Mouse (Mus musculus): ENCODE results near the gene Hmgn2. TPM values are rescaled to one million over a fixed set of nuclear protein-coding genes. Genes with fewer than 3 reads are reported as not detected.

Hmgn2 gene
- 1,861 and 1,891 TPM in 2 replicates for polyA plus RNA-seq (2016; fragmentation: Nextera tagmentation; extraction: Ambion mirVana)

- H3K9me3 ChIP-seq (replicated peaks): no peaks in the 10 kb centered on the region
- H3K4me2 ChIP-seq: peak within 1 kb of the TSS; percentile 97
- peak within 1 kb of the TSS; percentile 71 for H3K4me3 ChIP-seq
- peaks cover 54% of the 10 kb centered on the region for H3K36me3 ChIP-seq
- under 1% methylated on average over 42 of the region's 42 CpGs for WGBS
- peak; percentile 61 for ATAC-seq (ENCODE audit: insufficient number of reproducible peaks, low FRiP score)
- peak within 1 kb of the TSS; percentile 99 for H3K27ac ChIP-seq (ENCODE audit: poor library complexity, severe bottlenecking)
- peak within 1 kb of the TSS; percentile 97 for H3K9ac ChIP-seq
- H3K4me1 ChIP-seq (replicated peaks): peaks cover 30% of the 10 kb centered on the region
- no peaks in the 10 kb centered on the region for H3K27me3 ChIP-seq (replicated peaks)
Measured at GRCm38 (mm10) chr4:133968150-133968921, at the start of gene Hmgn2. TSS of gene Hmgn2 (minus strand) at chr4:133968650.

DNA sequence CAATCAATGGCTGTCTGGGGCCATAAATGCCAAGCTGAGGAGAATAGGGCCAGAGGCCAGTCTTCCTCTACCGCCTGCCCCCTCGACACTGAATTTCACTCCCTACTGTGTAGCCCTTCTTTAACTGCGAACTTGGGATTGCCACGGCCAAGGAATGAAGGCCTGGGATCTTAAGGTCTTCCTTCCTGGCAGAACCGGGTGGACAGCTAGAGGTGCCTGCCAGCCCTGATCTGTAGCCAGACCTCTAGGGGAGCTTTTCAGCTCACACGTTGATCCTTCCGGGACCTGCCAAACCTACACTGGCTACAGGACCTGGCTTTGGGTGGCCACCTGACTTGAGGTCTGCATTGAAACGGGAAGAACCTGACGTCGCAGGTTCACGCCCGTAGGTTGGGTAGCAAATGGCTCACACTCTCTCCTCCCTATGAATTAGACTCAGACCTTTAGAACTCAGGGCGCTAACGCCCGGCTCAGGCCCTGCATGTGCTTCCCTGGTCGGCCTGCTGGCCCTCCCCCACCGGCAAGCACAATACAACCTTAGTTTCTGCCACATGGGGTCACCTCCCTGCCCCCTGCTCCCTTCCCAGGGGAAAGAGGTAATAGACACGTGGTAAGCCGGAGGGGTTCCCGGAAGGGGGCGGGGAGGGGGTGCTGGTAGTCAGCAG is 48.9 kb upstream of the Hmgn2 start:
- WGBS: 2% methylated on average over 21 of the region's 21 CpGs
- Histone ChIP-seq H3K27me3 (replicated peaks) (peaks cover 42% of the 10 kb centered on the region), H3K4me2 (peak overlapping the region; percentile 68), H3K36me3 (no peaks in the 10 kb centered on the region), H3K9ac (no peak overlapping the region), H3K4me3 (peak overlapping the region; percentile 39), H3K9me3 (replicated peaks) (no peaks in the 10 kb centered on the region), H3K4me1 (replicated peaks) (peaks cover 58% of the 10 kb centered on the region), H3K27ac (ENCODE audit: poor library complexity, severe bottlenecking) (no peak overlapping the region)
- ATAC-seq (ENCODE audit: insufficient number of reproducible peaks, low FRiP score): no peak

DNA sequence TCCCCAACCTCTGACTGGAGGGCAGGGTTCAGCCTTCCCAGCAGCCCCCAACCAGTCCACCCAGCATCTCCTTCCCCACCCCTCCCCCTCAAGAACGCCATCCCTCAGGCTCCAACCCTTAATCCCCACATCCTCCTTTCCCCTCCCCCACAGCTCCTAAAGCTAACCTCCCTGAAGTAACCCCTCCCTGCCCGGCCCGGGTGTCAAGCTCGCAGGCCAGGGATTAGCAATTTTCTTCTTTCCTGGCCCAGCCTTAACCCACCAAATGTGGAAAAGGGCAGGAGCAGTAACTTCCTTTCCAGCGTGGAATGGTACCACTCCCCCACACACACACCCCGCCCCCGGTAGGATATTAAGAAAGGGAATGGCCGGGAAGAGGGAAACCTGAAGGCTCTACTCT is 48.3 kb upstream of the Hmgn2 start:
- 3% methylated on average over 8 of the region's 8 CpGs for WGBS
- Histone ChIP-seq H3K36me3 (no peaks in the 10 kb centered on the region), H3K4me3 (0 out of 2 replicates have a peak overlapping the region, but pooled peaks have one; percentile 39), H3K27me3 (replicated peaks) (peaks cover 43% of the 10 kb centered on the region), H3K4me1 (replicated peaks) (peaks cover 64% of the 10 kb centered on the region), H3K9ac (no peak overlapping the region), H3K27ac (ENCODE audit: poor library complexity, severe bottlenecking) (no peak overlapping the region), H3K9me3 (replicated peaks) (no peaks in the 10 kb centered on the region), H3K4me2 (peak overlapping the region; percentile 68)
- no peak for ATAC-seq (ENCODE audit: insufficient number of reproducible peaks, low FRiP score)

GRCm38 (mm10) chr4:134016208-134016607 is 47.8 kb upstream of the Hmgn2 start:
- peaks cover 69% of the 10 kb centered on the region for H3K4me1 ChIP-seq (replicated peaks)
- H3K27ac ChIP-seq (ENCODE audit: poor library complexity, severe bottlenecking): no peak overlapping the region
- ATAC-seq (ENCODE audit: insufficient number of reproducible peaks, low FRiP score): no peak
- no peaks in the 10 kb centered on the region for H3K36me3 ChIP-seq
- peaks cover 47% of the 10 kb centered on the region for H3K27me3 ChIP-seq (replicated peaks)
- H3K9ac ChIP-seq: no peak overlapping the region
- H3K4me3 ChIP-seq: no peak overlapping the region
- WGBS: 14% methylated on average over 7 of the region's 7 CpGs
- no peak overlapping the region for H3K4me2 ChIP-seq
- no peaks in the 10 kb centered on the region for H3K9me3 ChIP-seq (replicated peaks)

DNA sequence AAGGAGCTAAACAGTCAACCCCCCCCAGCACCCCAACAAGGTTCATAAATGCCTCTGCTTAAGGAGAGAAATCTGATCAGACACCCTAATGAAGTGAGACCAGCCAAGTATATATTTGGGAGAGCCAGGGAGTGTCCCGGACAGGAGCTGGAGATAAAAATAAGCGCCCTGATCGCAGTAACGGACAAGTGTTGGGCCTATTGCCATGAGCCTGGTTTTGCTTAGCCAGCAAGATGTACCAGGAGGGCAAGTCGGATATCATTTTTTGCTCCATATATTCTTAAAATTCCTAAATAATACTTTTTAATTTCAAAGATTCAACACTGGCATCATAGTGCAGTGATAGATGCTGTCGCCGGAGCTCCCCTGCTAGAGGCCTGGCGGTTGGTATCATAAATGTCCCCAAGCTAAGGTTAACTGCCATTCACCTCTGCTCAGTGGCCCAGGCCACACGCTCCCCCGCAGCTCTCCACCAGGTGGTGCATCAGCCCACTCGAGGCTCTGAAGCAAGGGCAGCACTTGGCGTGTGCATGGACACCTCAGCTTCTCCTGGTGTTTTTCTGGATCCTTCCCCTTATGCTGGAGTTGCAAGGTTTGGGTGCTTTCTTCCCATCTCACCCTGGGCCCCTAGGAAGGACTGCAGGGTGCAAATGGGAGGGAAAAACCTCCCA is 44.5 kb upstream of the Hmgn2 start:
- Histone ChIP-seq H3K27ac (ENCODE audit: poor library complexity, severe bottlenecking) (no peak overlapping the region), H3K9me3 (replicated peaks) (no peaks in the 10 kb centered on the region), H3K4me1 (replicated peaks) (peaks cover 50% of the 10 kb centered on the region), H3K4me2 (no peak overlapping the region), H3K9ac (no peak overlapping the region), H3K27me3 (replicated peaks) (peaks cover 25% of the 10 kb centered on the region), H3K36me3 (no peaks in the 10 kb centered on the region), H3K4me3 (no peak overlapping the region)
- no peak for ATAC-seq (ENCODE audit: insufficient number of reproducible peaks, low FRiP score)
- WGBS: 37% methylated on average over 12 of the region's 12 CpGs

DNA sequence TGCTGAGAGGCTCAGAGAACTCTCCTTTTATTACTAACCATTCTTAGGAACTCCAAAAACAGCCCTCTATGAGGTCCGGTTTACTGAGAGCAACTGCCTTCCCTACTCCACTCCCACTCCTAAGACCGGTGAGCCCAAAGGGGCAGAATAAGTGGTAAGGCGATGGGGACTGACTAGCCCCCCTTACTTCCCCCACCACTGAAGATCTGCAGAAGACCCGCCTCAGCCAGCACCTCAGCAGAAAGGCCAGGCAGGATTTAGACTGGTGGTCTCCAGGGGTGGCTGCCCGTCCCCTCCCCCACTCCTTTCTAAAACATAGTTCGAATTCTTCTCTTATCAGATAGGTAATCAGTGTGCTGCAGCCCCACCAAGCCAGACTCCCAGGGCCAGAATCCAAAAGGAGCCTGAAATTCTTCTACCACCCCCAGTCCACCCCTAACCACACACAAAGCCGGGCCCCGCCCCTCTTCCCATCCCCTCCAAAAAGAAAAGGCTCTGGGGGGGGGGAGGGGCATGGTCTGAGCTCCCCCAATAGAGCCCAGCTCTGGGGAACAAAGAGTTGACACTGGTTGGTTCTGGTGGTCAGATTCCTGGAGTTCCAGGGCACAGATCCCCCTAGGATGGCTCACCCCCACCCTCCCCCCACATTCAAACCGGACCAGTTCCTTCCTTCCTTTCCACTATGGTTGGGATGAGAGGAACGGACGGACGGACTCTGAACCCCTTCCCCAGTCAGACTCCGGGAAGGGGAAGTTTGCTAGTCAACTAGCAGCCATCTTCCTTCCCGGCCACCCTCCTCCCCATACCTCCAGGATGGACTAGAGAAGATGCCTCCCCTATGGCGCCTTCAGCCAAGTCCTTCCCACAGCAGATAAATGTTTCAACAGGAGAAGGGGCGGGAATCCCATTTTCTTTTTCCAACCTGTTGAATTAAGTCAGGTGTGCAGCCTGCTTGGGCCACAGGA is 43.3 kb upstream of the Hmgn2 start:
- H3K4me3 ChIP-seq: peak overlapping the region; percentile 12; the same call in 1 of the 2 replicates
- H3K36me3 ChIP-seq: no peaks in the 10 kb centered on the region
- ATAC-seq (ENCODE audit: insufficient number of reproducible peaks, low FRiP score): peak; percentile 8; the same call in 1 of the 2 replicates
- H3K27me3 ChIP-seq (replicated peaks): peaks cover 13% of the 10 kb centered on the region; the same call in 1 of the 2 replicates
- WGBS: 9% methylated on average over 16 of the region's 16 CpGs
- H3K4me2 ChIP-seq: peak overlapping the region; percentile 49
- peaks cover 38% of the 10 kb centered on the region for H3K4me1 ChIP-seq (replicated peaks)
- H3K9me3 ChIP-seq (replicated peaks): no peaks in the 10 kb centered on the region
- no peak overlapping the region for H3K27ac ChIP-seq (ENCODE audit: poor library complexity, severe bottlenecking)
- H3K9ac ChIP-seq: no peak overlapping the region; the same call in 1 of the 2 replicates

GRCm38 (mm10) chr4:134009709-134010108 is 41.3 kb upstream of the Hmgn2 start:
- H3K9me3 ChIP-seq (replicated peaks): no peaks in the 10 kb centered on the region
- H3K4me2 ChIP-seq: no peak overlapping the region
- peaks cover 33% of the 10 kb centered on the region for H3K4me1 ChIP-seq (replicated peaks)
- 71% methylated on average over 6 of the region's 6 CpGs for WGBS
- no peak for ATAC-seq (ENCODE audit: insufficient number of reproducible peaks, low FRiP score)
- H3K36me3 ChIP-seq: no peaks in the 10 kb centered on the region
- no peak overlapping the region for H3K9ac ChIP-seq
- H3K4me3 ChIP-seq: no peak overlapping the region
- H3K27me3 ChIP-seq (replicated peaks): 0 out of 2 replicates have a peak, but pooled peaks cover 5% of the 10 kb centered on the region
- no peak overlapping the region for H3K27ac ChIP-seq (ENCODE audit: poor library complexity, severe bottlenecking)

- Histone ChIP-seq H3K4me3 (no peak overlapping the region), H3K27me3 (replicated peaks) (0 out of 2 replicates have a peak, but pooled peaks cover 5% of the 10 kb centered on the region), H3K36me3 (no peaks in the 10 kb centered on the region), H3K4me2 (no peak overlapping the region), H3K9ac (no peak overlapping the region), H3K4me1 (replicated peaks) (peaks cover 22% of the 10 kb centered on the region), H3K27ac (ENCODE audit: poor library complexity, severe bottlenecking) (no peak overlapping the region), H3K9me3 (replicated peaks) (no peaks in the 10 kb centered on the region)
- ATAC-seq (ENCODE audit: insufficient number of reproducible peaks, low FRiP score): no peak
- WGBS: 67% methylated on average over 3 of the region's 3 CpGs
Measured at GRCm38 (mm10) chr4:134006845-134007244, 38.4 kb upstream of the Hmgn2 start.

DNA sequence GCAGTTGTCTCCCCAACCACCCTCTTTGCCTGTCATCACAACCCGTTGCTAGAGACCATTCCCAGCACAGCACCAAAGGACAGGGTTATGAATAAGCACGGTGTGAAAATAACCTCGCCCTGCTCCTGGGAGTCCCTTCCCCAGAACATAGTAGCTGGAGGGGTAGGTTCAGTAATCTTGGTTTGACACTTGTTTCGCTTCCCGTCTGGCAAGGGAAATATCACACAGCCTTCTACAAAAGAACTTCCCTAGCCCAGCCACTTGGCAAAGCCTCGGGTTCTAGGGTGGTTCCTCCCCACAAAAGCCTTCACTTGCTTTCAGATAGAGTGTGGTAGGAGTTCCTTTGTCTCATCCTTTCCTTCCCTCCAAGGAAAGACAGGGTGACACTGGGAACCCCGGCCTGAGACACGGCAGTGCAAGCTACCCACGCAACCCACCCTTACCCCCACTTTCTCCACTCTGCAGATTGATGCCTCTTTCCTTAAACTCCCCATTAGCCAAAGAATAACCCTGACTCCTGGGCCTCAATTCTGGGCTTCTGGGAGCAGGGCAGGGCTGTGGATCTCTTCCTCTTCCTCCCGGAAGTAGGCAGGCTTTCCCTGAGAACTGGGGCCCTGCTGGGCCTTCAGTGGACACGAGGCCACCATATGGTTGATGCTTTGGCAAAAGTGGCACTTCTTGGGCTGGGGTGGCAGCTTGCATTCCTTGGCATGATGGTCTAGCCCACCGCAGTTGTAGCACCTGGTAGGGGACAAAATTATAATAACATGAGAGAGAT is 37.3 kb upstream of the Hmgn2 start:
- Histone ChIP-seq H3K4me1 (replicated peaks) (peaks cover 15% of the 10 kb centered on the region), H3K9me3 (replicated peaks) (no peaks in the 10 kb centered on the region), H3K27ac (ENCODE audit: poor library complexity, severe bottlenecking) (0 out of 2 replicates have a peak overlapping the region, but pooled peaks have one; percentile 22), H3K4me3 (no peak overlapping the region), H3K4me2 (no peak overlapping the region), H3K9ac (no peak overlapping the region), H3K27me3 (replicated peaks) (no peaks in the 10 kb centered on the region), H3K36me3 (no peaks in the 10 kb centered on the region)
- 65% methylated on average over 12 of the region's 12 CpGs for WGBS
- no peak for ATAC-seq (ENCODE audit: insufficient number of reproducible peaks, low FRiP score)

GRCm38 (mm10) chr4:134002903-134003302 is 34.5 kb upstream of the Hmgn2 start:
- ATAC-seq (ENCODE audit: insufficient number of reproducible peaks, low FRiP score): no peak
- 74% methylated on average over 5 of the region's 5 CpGs for WGBS

More at GRCm38 (mm10) chr4:134002903-134003302, 34.5 kb upstream of the Hmgn2 start:
- no peak overlapping the region for H3K27ac ChIP-seq (ENCODE audit: poor library complexity, severe bottlenecking)
- no peaks in the 10 kb centered on the region for H3K9me3 ChIP-seq (replicated peaks)
- peaks cover 23% of the 10 kb centered on the region for H3K4me1 ChIP-seq (replicated peaks)
- H3K4me2 ChIP-seq: no peak overlapping the region
- H3K36me3 ChIP-seq: no peaks in the 10 kb centered on the region
- H3K9ac ChIP-seq: no peak overlapping the region
- no peak overlapping the region for H3K4me3 ChIP-seq
- no peaks in the 10 kb centered on the region for H3K27me3 ChIP-seq (replicated peaks)

Data from heart, embryonic 12.5 days (tissue).